Mouse (Mus musculus) cerebellum, adult 2 months (tissue): Measurements from ENCODE around the gene Pex10.
A peak's percentile ranks its signal among the peaks of the same experiment; 100 is the strongest.

Experiments
- CTCF ChIP-seq: fragments of 200-500 bp; IDR thresholded peaks from 2 replicates; pipeline ENCODE4 v1.5.1; 2011; ENCODE audit warnings: low read depth, mild to moderate bottlenecking, control low read depth, low read length, moderate library complexity, borderline replicate concordance; ENCODE audit not compliant: insufficient read depth
- POLR2A ChIP-seq: fragments of 200-500 bp; IDR thresholded peaks from 2 replicates; pipeline ENCODE4 v1.6.1; 2011; ENCODE audit warnings: low read length, control low read depth, borderline replicate concordance; ENCODE audit not compliant: insufficient read depth

GRCm38 (mm10) chr4:155065970-155066833, 614 bp upstream of the Pex10 start:
- TF ChIP-seq CTCF = peak; percentile 89
- no peak for TF ChIP-seq POLR2A
